Mouse (Mus musculus): Measurements from ENCODE around the gene Perm1.

Gene Perm1

DNA sequence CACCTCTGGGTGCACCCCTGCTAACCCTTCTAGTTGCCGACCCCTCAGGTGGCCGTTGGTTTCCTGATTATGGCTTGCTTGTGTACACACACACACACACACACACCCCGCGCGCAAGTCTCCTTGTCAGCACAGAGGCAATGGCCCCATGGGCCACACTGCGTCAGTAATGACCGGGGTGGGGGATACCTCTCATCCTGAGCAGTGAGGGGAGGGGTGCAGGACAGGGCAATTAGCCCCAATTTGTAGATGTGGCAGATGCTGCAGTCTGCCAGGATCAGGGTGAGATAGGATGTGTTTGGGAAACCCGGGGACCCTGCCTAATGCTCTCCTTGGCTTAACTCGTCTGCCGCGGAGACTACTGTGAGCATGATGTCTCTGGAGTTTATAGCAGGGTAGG lies 33.9 kb downstream of the Perm1 start:
- DNase-seq (ENCODE audit: low spot score in 2 of 2), result no peak

GRCm38 (mm10) chr4:156251081-156251480 lies 35.4 kb downstream of the Perm1 start:
- DNase-seq (ENCODE audit: low spot score in 2 of 2), result no peak

- DNase-seq (ENCODE audit: low spot score in 2 of 2), result no peak
Observed at GRCm38 (mm10) chr4:156252140-156252539, 36.5 kb downstream of the Perm1 start.

- DNase-seq (ENCODE audit: low spot score in 2 of 2), result no peak
Observed at GRCm38 (mm10) chr4:156252619-156253018, 37.0 kb downstream of the Perm1 start.

- no peak for DNase-seq (ENCODE audit: low spot score in 2 of 2)
Observed at GRCm38 (mm10) chr4:156253043-156253442, 37.4 kb downstream of the Perm1 start.

- DNase-seq (ENCODE audit: low spot score in 2 of 2), result no peak
Observed at GRCm38 (mm10) chr4:156254361-156255077, 38.9 kb downstream of the Perm1 start.

GRCm38 (mm10) chr4:156255078-156255839 lies 39.6 kb downstream of the Perm1 start, which contains the start of gene Samd11:
Gene Samd11, minus strand, starts transcription at chr4:156255657.
- no peak for DNase-seq (ENCODE audit: low spot score in 2 of 2)

Data from right cerebral cortex, postnatal 10 days (tissue).